Mouse (Mus musculus): ENCODE results near the gene Hoxc9.

Hoxc9 gene

DNA sequence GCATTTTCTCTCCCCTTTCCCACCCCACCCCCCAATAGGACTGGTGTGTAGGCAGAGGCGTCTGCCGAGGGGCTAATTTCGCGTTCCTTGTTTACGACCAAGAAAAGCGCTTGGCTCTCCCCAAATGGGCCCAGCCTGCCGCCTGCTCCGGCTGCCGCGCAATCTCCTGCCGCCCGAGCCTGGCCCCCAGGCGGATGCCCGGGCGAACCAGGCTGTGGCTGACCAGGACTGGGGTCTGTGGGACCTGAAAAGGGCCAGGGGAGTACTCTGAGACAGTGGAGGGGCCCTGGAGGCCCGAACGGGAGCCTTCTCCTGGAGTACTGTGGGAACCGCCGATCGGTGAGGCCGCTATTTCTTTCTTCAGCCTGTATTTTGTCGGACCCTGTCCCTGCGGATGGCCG lies 24.3 kb downstream of the Hoxc9 start:
- DNase-seq (ENCODE audit: low spot score): no peak

DNA sequence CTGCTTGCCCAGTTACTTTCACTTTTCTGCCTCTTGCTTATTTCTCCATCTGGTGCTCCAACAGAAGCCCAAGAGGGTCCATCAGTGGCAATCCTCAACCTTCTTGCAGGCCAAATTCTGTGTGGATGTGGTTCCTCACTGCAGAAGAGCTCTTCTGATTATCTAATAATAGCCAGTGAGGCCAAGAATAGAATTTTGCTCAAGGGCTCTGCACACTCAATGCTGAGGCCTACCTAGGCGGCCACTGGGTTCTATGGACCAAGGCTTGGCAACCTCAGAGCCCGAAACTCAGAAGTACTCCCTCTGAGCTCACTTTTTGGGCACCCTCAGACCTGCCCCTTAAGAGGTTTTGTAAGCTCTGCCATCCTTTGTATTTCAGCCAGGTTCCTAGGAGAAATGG lies 25.1 kb downstream of the Hoxc9 start:
- DNase-seq (ENCODE audit: low spot score): no peak

DNA sequence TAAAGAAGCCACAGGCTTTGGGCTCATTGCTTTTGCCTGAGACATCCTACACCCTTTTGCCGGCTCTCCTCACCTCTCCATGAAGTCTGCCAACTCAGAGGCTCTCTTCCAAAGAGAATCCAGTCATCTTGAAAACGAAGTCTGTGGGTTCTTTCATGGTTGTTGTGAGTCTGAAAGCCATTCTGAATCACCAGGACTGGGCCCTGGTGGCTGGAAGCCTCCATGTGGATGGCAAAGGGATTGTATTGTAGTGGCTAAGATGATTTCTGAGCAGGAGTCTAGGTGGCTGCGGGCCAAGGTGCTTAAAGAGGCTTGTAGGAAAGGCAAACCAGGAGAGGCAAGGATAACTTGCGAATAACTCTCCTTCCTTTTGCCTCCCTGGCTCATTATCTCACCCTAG lies 25.9 kb downstream of the Hoxc9 start:
- DNase-seq (ENCODE audit: low spot score): no peak

DNA sequence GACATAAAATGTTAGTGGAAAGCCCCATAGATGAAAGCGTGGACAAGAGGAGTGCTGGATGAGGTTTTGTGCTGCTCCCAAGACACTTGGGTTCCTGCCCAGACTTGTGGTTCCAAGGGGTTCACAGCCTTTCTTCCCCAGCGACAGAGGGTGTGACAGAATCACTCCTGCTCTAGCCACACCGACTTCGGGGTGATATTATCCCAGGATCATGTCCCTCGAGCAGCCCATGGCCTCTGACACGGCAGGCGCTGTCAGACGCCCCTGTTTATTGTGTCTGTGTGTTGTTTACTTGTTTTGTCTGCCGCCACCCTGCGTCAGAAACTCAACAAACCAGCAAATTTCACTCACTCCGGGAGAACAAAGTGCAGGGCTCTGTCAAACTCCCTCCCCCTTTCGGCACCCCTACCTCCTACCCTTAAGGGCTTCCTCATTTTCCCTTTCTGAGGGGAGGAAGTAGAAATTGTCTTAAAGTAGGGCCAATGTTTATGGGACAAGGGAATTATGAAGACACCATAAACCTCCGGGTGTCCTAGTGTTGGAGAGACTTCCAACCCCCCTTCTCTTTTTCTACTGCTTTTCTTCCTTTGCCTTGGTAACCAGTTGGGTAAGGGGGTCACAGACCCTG lies 26.7 kb downstream of the Hoxc9 start:
- DNase-seq (ENCODE audit: low spot score): no peak

DNA sequence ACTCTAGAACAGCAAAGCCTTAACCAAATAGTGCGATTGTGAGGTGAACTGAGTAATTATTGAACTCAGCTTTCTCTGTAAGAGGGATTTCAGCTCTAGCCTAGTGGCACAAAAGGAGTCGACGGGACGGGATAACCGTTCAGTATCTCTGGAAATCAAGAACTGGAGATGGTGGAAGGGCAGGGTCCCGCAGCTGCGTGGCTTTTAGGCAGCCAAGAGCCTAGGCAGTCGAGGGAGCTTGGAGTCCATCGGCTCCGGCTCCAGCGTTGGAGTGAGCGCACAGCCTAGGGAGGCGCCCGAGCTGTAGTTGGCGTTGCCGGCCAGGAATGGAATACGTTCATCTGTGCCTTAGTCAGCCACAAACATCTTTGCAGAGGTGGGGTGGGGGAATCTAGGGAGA lies 29.1 kb downstream of the Hoxc9 start:
- no peak for DNase-seq (ENCODE audit: low spot score)

DNA sequence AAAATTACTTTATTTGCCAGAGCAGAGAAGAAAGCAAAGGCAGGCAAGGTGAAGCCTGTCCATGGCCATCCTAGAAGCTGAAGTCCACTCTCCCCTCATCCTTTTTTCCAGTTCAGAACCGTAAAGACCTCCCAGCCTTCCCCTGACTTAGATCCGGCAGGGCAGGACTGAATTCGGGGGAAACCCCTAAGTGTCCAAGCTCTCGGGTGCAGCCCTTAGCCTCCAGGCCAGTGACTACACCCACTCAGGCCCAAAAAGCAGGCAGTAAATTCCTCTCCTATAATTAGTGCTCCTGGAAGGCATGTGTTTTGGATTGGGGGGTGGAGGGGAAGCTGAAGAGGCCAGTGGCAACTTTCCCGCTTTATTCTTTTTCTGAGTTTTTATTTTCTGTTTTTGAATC lies 29.6 kb downstream of the Hoxc9 start:
- DNase-seq (ENCODE audit: low spot score): no peak

DNA sequence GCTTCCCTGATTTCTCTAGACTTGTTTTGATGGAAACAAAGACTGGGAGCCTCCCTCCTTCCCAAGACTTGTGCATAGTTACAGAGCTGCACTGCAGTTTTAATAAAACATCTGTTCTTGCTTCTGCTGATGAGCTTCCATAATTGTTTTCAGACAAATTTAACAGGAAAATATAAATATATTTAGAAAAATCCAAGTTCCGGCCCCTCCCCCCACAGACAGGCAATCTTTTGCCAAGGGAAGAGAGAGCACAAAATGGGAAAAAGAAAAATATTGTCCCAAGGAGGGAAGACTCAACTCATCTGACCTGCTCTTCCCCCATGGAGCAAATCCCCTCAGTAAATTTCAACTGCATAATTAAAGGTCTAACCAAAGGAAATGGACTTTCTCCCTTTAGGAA lies 30.1 kb downstream of the Hoxc9 start:
- DNase-seq (ENCODE audit: low spot score): no peak

DNA sequence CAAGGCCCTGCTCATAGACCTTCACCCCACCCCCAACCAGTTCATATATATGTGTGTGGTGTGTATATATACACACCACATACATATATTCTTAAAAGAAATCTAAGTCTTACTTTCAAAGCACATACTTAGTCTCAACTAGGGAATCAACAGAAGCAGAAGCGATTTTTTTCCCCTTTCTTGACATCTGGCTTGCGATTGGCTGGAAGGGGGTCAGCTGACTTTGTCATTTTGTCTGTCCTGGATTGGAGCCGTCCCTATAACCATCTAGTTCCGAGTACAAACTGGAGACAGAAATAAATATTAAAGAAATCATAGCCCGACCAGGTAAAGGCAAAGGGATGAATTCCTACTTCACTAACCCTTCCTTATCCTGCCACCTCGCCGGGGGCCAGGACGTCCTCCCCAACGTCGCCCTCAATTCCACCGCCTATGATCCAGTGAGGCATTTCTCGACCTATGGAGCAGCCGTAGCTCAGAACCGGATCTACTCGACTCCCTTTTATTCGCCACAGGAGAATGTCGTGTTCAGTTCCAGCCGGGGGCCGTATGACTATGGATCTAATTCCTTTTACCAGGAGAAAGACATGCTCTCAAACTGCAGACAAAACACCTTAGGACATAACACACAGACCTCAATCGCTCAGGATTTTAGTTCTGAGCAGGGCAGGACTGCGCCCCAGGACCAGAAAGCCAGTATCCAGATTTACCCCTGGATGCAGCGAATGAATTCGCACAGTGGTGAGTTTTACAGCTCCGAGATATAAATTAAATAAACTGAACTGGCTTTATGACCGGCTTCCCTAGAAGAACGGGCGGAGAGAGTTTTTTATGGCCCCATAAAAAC lies 33.2 kb downstream of the Hoxc9 start:
- no peak for DNase-seq (ENCODE audit: low spot score)

DNA sequence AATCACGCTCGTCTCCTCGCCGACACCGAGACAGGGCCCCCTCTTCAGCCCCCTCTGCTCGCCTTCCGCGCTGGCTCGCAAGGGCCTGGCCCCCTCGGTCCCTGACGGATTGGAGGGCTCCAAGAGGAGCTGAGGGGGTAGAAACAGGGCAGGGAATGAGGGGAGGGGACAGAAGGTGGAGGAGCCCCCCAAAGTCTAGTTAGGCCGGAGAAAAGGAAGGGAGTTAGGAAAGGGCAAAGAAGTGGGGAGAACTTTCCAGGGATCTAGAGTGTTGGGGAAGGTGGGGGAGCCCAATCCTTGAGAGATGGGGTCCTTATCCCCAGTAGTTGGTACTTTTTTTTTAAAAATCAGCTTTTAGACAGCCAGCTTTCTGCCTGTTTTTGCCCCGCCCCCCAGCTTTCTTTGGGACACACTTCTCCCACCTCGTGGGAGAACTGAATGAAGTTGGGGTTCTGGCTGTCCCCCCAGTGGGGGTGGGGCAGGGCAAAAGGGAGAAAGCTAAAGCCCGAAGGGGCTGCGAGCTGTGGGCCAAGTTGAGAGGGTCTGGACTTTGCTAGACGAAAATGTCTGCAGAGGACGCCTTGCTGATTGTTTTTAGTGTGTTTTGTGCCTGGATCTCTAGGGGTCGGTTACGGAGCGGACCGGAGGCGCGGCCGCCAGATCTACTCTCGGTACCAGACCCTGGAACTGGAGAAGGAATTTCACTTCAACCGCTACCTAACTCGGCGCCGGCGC lies 34.0 kb downstream of the Hoxc9 start:
- DNase-seq (ENCODE audit: low spot score): no peak

DNA sequence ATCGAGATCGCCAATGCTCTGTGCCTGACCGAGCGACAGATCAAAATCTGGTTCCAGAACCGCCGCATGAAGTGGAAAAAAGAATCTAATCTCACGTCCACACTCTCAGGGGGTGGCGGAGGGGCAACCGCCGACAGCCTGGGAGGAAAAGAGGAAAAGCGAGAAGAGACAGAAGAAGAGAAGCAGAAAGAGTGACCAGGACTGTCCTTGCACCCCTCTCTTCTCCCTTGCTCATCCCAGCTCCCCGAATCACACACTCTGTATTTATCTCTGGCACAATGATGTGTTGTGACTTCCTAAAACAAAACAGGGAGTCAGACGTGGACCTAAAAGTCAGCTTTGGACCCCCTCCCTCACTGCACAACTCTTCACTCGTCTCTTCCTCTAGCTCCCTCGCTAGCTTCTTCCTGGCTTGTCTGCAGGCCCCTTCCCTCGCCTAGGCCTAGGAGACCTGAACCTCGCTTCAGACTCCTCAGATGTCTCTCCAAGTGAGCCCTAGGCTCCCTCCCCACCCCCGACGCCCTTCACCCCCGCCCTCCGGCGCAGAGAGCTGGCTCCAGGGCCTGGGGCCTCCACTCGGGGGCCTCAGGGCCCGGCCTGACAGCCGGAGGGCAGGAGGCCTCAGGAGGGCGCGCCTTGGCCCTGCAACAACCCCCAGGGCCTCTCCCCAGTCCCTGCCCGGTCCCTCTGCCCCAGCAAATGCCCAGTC lies 34.8 kb downstream of the Hoxc9 start:
- no peak for DNase-seq (ENCODE audit: low spot score)

DNA sequence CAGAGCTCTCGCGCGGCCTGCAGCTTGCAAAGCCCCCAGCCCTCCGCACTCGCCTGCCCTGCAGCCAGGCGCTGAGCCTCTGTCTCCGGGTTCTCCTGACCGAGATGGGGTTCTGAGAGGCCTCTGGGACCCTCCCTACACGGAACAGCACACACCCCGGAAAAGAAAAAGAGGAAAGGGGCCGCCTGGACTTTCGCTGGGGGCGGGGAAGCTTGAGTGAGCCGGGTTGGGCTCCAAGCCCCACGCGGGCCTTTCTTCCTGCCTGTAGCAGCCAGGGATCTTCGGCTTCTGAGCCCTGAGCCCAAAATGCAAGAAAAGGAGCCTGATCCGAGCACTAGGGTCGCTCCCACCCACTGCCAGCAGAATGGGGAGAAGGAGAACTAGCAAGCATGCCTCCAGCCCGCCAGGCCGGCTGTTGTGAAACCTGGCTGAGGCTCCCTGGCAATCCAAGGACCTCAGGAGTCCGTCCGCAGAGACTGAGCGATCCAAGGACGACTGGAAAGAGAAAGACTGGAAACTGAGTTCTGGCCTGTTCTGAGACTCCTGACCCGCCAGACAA lies 35.8 kb downstream of the Hoxc9 start:
- no peak for DNase-seq (ENCODE audit: low spot score)

DNA sequence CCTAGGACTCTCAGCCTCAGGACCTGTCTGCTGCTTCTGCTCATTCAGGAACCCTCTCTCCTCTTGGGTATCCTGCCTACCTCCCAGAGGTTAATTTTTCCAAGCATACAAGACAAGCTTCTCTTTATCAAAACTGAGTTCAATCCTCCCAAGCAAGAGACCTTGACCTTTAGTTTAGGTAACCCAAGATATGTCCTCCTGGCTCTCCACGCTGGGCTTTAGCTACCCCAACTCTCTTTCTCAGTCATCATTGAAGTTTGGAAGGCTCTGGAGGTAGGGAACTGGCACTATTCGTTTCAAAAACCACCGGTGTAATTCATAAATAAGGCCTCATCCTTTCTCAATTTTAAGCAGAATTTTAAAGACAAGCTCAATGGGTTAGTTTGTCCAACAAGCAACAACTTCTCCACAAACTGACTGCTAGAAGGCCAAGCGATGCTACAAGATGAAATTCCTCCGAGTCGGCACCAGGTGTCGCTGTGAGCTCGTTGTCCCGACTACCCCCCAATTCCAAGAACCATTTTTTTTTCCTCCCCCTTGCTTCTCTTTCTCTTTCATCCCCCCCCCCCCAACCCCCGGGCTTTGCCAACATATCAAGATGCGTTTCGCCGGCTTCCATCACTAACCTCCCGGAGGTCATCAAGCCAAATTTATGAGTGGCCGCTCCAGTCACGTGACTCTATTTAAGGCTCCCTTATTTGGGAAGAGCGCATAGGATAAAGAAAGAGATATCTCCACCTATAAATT lies 37.2 kb downstream of the Hoxc9 start:
- peak; percentile 44 for DNase-seq (ENCODE audit: low spot score)

DNA sequence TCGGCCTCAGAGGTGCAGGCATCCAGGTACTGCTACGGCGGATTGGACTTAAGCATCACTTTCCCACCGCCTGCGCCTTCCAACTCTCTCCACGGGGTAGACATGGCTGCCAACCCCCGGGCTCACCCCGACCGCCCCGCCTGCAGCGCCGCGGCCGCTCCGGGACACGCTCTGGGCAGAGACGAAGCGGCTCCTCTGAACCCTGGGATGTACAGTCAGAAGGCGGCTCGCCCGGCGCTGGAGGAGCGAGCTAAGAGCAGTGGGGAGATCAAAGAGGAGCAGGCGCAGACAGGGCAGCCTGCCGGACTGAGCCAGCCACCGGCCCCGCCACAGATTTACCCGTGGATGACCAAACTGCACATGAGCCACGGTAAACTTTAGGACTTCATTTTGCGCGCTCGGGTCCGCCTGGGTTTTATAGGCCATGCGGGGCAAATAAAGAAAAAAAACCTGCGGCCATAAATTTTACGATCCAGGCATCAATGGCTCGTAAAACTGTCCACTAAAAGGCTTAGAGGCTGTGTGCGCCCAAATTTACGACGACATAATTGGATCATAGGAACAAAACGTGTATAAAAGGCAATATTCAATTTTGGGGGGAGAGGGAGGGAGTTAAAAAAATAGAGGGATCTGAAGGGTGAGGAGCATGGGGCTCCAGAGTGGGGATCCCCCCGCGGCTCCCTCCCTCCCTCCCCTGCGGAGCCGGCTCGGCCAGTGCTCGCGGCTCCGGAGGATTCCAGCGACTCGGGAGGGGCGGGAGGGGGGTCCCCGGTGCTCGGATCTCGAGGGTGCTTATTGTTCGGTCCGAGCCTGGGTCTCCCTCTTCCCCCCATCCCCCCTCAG lies 38.1 kb downstream of the Hoxc9 start:
- no peak for DNase-seq (ENCODE audit: low spot score)

DNA sequence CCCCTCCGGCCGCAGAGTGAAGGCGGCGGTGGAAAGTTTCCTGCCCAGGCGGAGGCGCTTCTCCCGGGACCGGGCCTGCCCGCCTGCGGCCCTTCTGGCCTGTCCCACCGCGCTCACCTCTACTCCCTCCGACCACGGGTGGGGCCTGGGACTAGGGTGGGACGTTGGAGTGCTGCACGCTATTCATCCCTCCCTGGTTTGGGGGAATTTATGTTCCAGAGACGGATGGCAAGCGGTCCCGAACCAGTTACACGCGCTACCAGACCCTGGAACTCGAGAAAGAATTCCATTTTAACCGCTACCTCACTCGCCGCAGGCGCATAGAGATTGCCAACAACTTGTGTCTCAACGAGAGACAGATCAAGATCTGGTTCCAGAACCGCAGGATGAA lies 38.8 kb downstream of the Hoxc9 start:
- DNase-seq (ENCODE audit: low spot score): no peak

DNA sequence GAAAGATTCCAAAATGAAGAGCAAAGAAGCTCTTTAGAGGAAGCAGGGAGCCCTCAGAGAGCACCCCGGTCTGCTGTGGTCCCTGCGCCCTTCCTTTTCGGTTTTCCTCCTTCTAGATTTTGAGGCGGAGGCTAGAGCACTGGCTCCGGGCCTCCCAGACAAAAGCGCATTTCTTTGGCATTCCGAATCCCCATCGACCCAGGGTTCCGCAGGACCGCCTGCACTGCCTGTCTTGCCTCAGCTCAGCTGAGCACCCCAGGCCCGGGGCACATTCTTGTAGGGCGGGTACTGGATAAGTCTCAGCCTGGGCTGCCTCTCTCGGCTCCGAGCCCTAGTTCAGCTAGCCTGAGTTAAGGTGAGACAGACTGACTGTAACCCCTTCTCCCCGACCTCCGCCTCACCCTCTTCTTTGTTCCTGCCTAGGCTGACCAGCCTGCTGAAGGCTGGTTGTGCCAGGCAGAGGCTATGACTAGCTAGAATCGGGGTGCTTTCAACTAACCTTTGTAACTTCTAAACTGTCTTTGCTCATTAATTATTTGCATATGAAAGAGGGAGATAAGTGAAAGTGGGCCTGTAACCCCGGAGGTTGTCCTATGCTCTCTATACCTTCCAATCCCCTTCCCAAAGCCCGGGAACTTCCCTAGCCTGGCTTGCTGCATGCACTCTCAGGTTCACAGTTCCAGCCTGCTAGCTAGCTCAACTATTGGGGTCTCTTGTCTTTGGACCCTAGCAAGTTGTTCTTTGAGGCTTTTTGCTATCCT lies 39.3 kb downstream of the Hoxc9 start:
- no peak for DNase-seq (ENCODE audit: low spot score)

DNA sequence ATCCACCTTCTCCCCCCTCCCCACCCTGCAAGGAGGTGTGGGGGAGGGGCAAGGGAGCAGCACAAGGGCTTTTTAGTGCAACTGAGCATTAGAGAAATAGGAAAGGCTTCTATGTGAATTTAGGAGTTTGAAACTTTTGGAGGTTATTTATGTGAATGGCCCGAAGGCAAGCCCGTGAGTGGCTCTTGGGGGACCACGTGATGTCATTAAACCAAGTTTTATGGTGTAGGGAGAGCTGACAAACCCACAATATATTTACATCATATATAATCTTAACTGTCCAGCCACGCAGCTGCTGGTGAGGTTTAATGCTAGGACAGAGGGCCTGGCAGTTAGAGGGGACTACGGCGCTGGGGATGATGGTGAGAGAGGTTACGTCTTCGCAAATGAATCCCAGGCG lies 42.4 kb downstream of the Hoxc9 start, which contains the start of gene Hoxc4:
Gene Hoxc4, plus strand, starts transcription at position 299 of the 400 bp plus-strand sequence.
- no peak for DNase-seq (ENCODE audit: low spot score)

DNA sequence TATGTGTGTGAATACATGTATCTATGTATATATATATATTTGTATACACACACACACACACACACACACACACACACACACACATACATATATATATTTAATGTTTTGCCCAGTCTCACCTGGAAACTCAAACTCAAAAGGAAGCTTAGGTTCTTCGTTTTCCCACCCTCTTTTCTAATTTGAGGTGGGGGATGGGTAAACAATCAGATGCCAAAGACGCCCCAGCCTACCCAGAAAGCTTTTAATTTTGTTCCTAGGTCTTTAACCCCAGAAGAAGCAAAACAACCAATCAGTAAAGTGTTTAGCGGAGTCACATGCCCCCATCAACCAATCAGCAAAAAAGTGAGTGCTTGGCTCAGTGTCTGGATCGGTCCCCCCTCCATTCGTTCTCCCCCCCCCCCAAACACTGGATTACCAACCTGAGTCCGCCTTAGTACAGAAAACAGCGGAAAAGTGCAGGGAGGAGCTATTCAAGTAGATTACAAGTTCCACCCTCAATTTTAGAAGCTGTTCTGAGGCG lies 44.7 kb downstream of the Hoxc9 start:
- no peak for DNase-seq (ENCODE audit: low spot score)

DNA sequence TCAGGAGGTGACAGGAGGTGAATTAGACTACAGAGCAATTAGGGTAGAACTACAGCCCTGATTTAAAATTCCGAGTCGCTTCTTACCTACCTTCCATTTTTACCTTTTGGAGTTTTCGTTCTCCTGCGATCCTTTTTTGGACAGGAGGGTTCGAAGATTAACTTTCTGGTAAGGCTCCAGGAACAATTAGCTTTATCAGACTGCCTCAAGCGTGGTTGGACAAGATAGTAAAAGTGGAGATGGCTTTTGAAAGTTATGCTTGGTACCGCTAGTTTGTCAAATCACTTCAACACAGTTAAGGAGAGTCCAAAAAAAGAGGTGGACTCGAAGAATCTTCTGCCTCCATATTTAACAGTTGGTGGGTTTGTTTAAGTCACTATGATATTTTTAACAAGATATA lies 45.3 kb downstream of the Hoxc9 start:
- no peak for DNase-seq (ENCODE audit: low spot score)

DNA sequence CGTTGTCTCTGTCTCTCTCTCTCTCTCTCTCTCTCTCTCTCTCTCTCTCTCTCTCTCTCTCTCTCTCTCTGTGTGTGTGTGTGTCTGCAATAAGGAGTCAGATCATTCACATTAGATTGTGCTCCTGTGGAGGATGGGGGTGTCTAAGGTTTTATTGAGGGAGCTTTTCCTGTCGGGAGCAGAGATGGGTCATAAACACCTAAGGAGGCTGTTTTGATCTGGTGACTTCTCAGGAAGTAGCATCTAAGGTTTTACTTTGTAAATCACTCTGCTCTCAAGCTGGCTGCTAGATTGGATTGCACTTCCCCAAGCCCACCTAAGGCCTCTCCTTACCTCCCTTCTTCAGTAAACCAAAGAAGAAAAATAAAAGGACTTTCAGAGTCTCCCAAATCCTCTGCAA lies 47.9 kb downstream of the Hoxc9 start:
- no peak for DNase-seq (ENCODE audit: low spot score)
